Mouse (Mus musculus): ENCODE measurements around the gene Nsun2. TPM values are rescaled to one million over a fixed set of nuclear protein-coding genes. Genes with fewer than 3 reads are reported as not detected.

The Nsun2 gene
- polyA plus RNA-seq (2012; rRNA removed), result 19.3 and 28.7 TPM in 2 replicates

DNA sequence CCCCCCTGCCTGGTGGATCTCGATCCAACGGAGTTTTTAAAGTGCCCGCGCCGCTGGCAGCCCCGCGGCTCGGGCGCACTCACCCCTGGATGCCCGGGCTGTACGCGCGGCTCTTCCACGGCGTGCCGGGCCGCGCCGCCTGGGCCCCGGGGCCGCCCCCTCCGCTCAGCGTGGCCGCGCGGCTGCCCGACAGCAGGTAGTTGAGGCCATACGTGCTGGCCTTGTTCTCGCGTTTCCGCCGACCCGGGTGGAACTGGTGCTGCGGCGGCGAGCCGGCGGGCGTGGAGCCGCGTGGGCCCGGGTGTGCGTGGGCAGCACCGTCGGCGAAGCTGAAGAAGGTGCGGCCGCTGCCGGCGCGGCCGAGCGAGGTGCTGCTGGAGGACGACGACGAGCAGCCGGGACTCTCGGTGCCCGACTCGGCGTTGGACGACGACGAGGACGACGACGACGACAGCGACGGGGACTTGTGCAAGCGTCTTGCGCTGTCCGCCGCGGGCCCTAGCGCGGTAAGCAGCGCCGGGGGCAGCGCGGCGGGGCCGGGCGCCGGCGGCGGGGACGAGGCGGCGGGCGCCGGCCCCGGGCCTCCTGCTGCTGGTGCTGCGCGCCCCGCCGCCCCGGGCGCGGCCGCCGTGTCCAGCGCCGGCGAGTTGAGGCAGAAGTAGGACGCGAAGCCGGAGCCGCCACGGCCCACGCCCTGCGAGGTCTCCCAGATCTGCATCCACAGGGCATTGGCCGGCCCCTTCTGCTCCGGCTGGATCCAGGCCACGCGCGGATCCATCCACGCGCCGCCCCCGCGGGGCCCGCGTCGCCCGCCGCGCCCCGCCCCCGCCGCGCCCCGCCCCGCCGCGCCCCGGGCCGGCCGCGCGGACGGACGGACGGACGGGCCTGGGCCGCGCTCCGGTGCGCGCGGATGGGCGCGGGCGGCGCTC lies at the start of gene Nsun2:
TSS of gene Nsun2 (plus strand) at position 342 of the 929 bp plus-strand sequence.
- Histone ChIP-seq H3K4me3 (replicated peaks; ENCODE audit: extremely low read depth, low read depth, low read length) (peak within 1 kb of the TSS; percentile 84), H3K4me1 (ENCODE audit: control insufficient read depth, insufficient read depth, low read length) (peaks cover 10% of the 10 kb centered on the region; the same call in 1 of the 2 replicates)
- TF ChIP-seq CTCF (IDR thresholded peaks at IDR 0.05; ENCODE audit: insufficient read depth, low read length), result no peak
- TF ChIP-seq POLR2A (IDR thresholded peaks at IDR 0.05; ENCODE audit: borderline replicate concordance, extremely low read depth, low read depth, low read length), result no peak; the same call in 1 of the 2 replicates
- 10% methylated on average over 149 of the region's 155 CpGs for WGBS
- peak; percentile 83 for DNase-seq

DNA sequence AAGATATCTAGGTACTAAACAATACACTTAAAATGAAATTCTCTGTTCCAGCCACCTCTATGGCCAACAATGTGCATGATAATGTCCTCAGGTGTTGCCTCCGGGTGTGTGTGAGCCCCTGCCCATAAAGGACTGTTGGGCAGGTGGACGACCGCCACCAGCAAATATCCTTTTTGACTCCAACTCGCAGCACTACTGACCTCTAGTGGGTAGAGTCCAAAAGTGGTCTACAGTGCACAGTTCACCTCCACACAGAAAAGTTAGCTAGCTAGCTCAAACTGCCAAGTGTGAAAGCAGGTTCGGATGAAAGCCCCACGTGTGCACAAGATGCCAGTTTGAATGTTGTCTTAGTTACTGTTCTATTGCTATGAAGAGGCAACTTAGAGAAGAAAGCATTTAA lies 48.2 kb upstream of the Nsun2 start:
- H3K4me1 ChIP-seq (ENCODE audit: control insufficient read depth, insufficient read depth, low read length), result peaks cover 10% of the 10 kb centered on the region
- 11% methylated on average over 6 of the region's 6 CpGs for WGBS
- no peak overlapping the region for H3K4me3 ChIP-seq (replicated peaks; ENCODE audit: extremely low read depth, low read depth, low read length)
- TF ChIP-seq CTCF (IDR thresholded peaks at IDR 0.05; ENCODE audit: insufficient read depth, low read length) (peak; percentile 46), POLR2A (IDR thresholded peaks at IDR 0.05; ENCODE audit: borderline replicate concordance, extremely low read depth, low read depth, low read length) (no peak)
- DNase-seq, result no peak

DNA sequence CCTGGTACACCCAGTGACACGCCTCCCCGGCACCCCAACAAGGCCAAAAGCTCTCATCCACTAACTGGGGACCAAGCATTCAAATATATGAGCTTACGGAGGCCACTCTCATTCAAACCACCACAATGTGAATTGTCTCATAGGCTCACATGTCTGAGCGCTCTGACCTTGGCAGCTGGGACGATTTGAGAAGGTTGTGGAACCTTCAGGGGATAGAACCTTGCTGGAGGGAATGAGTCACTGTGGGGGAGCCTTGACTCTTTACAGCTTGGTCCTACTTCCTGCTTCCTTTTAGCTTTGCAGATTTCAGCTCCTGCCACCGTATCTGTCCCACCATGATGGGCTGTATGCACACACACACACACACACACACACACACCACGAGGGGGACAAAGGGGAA lies 47.7 kb upstream of the Nsun2 start:
- TF ChIP-seq CTCF (IDR thresholded peaks at IDR 0.05; ENCODE audit: insufficient read depth, low read length), result no peak
- no peak for TF ChIP-seq POLR2A (IDR thresholded peaks at IDR 0.05; ENCODE audit: borderline replicate concordance, extremely low read depth, low read depth, low read length)
- no peak for DNase-seq
- 57% methylated on average over 7 of the region's 7 CpGs for WGBS
- H3K4me1 ChIP-seq (ENCODE audit: control insufficient read depth, insufficient read depth, low read length), result peaks cover 9% of the 10 kb centered on the region
- H3K4me3 ChIP-seq (replicated peaks; ENCODE audit: extremely low read depth, low read depth, low read length), result no peak overlapping the region

DNA sequence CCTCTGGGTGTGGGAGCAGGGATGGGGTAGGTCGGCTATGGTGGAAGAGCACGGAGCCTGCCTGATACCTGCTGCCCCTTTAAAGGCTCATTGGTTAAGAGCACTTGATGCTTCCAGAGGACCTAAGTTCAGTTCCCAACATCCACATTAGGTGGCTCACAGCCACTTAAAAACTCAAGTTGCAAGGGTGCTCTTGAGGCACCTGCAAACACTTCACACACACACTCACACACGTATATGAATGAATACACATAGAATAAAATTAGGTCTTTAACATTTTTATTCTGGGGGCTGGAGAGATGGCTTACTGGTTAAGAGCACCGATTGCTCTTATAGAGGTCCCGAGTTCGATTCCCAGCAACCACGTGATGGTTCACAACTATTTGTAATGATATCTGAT lies 46.4 kb upstream of the Nsun2 start:
- peaks cover 3% of the 10 kb centered on the region for H3K4me1 ChIP-seq (ENCODE audit: control insufficient read depth, insufficient read depth, low read length)
- TF ChIP-seq CTCF (IDR thresholded peaks at IDR 0.05; ENCODE audit: insufficient read depth, low read length), result no peak
- no peak for TF ChIP-seq POLR2A (IDR thresholded peaks at IDR 0.05; ENCODE audit: borderline replicate concordance, extremely low read depth, low read depth, low read length)
- 66% methylated on average over 7 of the region's 7 CpGs for WGBS
- H3K4me3 ChIP-seq (replicated peaks; ENCODE audit: extremely low read depth, low read depth, low read length), result no peak overlapping the region
- no peak for DNase-seq

DNA sequence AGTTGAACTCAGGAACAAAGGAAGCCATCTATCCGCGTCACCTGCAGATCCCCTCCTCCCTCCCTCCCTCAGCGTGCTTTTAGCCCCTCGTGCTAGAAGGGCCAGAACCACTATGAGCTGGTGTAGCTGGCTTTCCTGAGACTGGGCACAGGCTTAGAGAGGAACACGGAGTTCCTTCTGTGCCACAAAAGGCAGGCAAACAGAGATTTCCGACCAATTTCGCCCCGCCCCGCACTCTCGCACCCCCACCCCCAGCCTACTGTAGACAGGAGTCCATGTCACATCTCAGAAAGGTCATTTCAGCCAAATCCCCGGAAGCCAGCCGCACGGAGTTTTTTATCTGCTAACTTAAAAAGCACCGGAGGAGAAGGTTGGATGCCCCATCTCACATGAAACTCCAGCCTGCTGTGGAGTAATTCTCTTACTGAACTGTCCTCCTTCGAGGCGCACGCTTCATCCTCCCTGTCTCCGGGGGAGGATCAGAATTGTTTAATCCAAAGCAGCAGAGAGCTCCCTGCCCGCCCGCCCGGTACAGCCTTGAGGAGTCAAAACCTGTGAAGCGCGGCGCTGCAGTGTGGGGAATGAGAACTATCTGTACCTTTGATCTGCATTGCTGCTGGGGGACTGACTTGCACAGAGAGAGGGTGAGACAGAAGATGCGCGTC lies 45.8 kb upstream of the Nsun2 start:
- WGBS, result 4% methylated on average over 26 of the region's 26 CpGs
- Histone ChIP-seq H3K4me1 (ENCODE audit: control insufficient read depth, insufficient read depth, low read length) (peaks cover 3% of the 10 kb centered on the region), H3K4me3 (replicated peaks; ENCODE audit: extremely low read depth, low read depth, low read length) (peak overlapping the region; percentile 1)
- TF ChIP-seq POLR2A (IDR thresholded peaks at IDR 0.05; ENCODE audit: borderline replicate concordance, extremely low read depth, low read depth, low read length), result no peak
- no peak for TF ChIP-seq CTCF (IDR thresholded peaks at IDR 0.05; ENCODE audit: insufficient read depth, low read length)
- no peak for DNase-seq

DNA sequence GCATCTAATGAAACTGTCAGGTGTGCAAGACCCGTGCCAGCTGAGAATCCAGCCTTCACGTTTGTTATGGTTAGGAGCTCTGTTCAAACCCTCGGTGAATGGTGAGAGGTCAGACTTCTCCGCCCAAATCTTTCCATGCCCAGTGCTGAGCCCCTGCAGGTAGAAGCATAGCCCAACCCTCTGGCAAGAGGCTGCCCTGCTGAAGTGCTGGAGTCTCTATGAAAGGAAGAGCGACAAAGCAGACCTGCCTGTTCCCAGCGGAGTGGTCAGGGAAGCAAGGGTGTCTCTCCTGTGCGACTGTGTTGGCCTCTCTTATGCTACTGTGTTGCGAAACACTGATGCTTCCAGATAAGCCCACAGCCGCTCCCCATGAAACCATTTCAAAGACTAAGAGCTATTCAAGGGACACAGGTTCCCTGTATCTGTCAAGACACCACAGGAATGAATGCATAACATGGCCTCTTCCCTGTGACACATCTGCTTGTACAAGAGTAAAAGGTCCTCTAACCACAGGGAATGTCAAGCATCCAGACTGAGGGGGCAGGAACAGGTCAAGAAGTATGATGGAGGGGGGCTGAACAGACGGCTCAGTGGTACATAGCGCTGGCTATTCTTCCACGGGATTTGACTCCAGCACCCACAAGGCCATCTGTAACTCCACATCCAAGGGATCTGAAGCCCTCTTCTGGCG lies 44.8 kb upstream of the Nsun2 start:
- TF ChIP-seq POLR2A (IDR thresholded peaks at IDR 0.05; ENCODE audit: borderline replicate concordance, extremely low read depth, low read depth, low read length) (no peak), CTCF (IDR thresholded peaks at IDR 0.05; ENCODE audit: insufficient read depth, low read length) (no peak)
- 42% methylated on average over 13 of the region's 13 CpGs for WGBS
- Histone ChIP-seq H3K4me3 (replicated peaks; ENCODE audit: extremely low read depth, low read depth, low read length) (no peak overlapping the region), H3K4me1 (ENCODE audit: control insufficient read depth, insufficient read depth, low read length) (peaks cover 3% of the 10 kb centered on the region)
- no peak for DNase-seq

DNA sequence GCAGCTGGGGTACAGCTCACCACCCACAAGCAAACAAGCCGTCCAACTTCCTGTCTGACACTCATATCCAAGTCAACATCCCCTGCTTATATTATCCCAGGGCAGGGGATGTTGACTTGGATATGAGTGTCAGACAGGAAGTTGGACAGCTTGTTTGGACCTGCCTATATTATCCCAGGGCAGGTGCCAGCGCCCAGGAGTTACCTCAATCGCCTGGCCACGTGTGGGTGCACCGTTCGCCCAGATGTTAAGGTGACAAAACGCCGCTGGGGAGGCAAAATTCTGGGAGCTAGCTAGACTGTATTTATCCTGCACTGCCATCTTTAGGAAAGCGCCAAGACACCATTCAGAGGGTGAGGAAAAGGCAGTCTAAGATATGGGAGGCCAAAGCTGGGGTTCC lies 43.8 kb upstream of the Nsun2 start:
- TF ChIP-seq POLR2A (IDR thresholded peaks at IDR 0.05; ENCODE audit: borderline replicate concordance, extremely low read depth, low read depth, low read length) (no peak), CTCF (IDR thresholded peaks at IDR 0.05; ENCODE audit: insufficient read depth, low read length) (no peak)
- 37% methylated on average over 9 of the region's 9 CpGs for WGBS
- Histone ChIP-seq H3K4me1 (ENCODE audit: control insufficient read depth, insufficient read depth, low read length) (peaks cover 3% of the 10 kb centered on the region), H3K4me3 (replicated peaks; ENCODE audit: extremely low read depth, low read depth, low read length) (no peak overlapping the region)
- no peak for DNase-seq

DNA sequence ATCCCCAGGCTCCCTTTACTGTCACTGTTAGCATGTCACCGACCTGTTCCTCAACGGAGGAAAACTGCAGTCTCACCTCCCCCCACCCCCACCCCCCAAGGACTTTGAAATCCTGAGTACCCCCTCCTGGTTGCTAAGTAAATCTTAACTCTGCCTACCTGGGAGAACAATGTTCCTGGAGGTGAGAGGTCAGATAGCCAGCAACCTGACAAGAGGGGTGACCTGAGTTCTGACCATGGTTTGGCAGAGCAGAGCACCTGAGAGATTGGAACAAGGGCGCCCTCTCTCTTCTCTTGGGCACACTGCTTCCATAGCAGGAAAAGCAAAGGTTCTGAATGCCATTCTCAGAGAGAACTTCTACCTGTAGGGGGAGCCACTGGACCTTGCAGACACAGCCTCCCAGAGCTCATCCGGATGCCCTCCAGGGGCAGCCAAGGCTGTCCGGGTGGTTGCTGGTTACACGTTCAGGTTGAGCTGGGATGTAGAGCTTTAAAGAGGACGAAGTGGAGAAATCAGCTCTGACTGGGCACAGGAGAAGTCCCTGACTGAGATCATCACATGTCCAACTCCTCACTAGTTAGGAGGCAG lies 40.6 kb upstream of the Nsun2 start:
- WGBS, result 24% methylated on average over 7 of the region's 7 CpGs
- no peaks in the 10 kb centered on the region for H3K4me1 ChIP-seq (ENCODE audit: control insufficient read depth, insufficient read depth, low read length)
- DNase-seq, result no peak
- H3K4me3 ChIP-seq (replicated peaks; ENCODE audit: extremely low read depth, low read depth, low read length), result no peak overlapping the region
- TF ChIP-seq POLR2A (IDR thresholded peaks at IDR 0.05; ENCODE audit: borderline replicate concordance, extremely low read depth, low read depth, low read length) (no peak), CTCF (IDR thresholded peaks at IDR 0.05; ENCODE audit: insufficient read depth, low read length) (peak; percentile 57)

DNA sequence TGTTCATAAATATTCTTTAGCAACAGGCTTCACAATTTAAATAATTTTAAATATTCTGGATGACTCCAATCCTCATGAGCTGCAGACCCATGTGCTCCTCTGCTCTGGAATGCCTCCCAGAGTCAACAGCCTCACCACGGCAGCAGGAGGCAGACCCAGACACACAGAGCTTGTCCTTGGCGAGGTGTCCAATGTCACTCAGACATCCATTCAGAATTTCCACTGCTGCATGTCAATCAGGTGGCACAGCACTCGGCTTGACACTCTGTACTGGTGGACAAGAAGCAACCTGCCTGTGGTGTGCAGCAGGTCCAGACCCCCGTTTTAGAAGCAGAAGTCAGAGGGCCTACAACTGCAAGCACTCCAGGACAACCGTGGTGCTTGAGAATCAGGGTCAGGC lies 35.3 kb upstream of the Nsun2 start:
- no peak overlapping the region for H3K4me3 ChIP-seq (replicated peaks; ENCODE audit: extremely low read depth, low read depth, low read length)
- DNase-seq, result no peak
- no peaks in the 10 kb centered on the region for H3K4me1 ChIP-seq (ENCODE audit: control insufficient read depth, insufficient read depth, low read length)
- no peak for TF ChIP-seq CTCF (IDR thresholded peaks at IDR 0.05; ENCODE audit: insufficient read depth, low read length)
- no peak for TF ChIP-seq POLR2A (IDR thresholded peaks at IDR 0.05; ENCODE audit: borderline replicate concordance, extremely low read depth, low read depth, low read length)
- 77% methylated on average over 5 of the region's 5 CpGs for WGBS

All from lung, adult 2 months (tissue).